10 mouse cellular contexts compared by ENCODE assay signal in genomic region chr9:107669480-107669945, GRCm38 (mm10). TPM values are rescaled to one million over a fixed set of nuclear protein-coding genes. Genes with fewer than 3 reads are reported as not detected.
DNase-seq lines count a peak whose midpoint lies in the region; ATAC-seq and TF ChIP-seq lines count a peak whose summit lies in the region.
"Had no signal": no experiment of that assay in that cellular context is flagged by ENCODE, and none has a peak within 500 bp of the region (broad histone marks: within the 10 kb centered on the region; RNA-seq: fewer than 3 reads in every experiment).

Gene Slc38a3 (minus strand): TSS chr9:107669530.

- H3K36me3 ChIP-seq in midbrain, embryonic 11.5 days (ENCODE audit: control insufficient read depth, insufficient read depth, low read length) = no peaks in the 10 kb centered on the region
- H3K36me3 ChIP-seq: G1E had no signal

- no peak within 1 kb of the TSS for H3K4me3 ChIP-seq in layer of hippocampus, adult 2 months
- no peak within 1 kb of the TSS for H3K4me3 ChIP-seq in midbrain, embryonic 11.5 days (ENCODE audit: low read depth, low read length)

- peaks cover 9% of the 10 kb centered on the region; the same call in 1 of the 2 replicates for H3K27me3 ChIP-seq in midbrain, embryonic 11.5 days (ENCODE audit: control insufficient read depth, insufficient read depth, low read length)

- no peak for TF ChIP-seq CTCF in layer of hippocampus, adult 2 months (conservative IDR thresholded peaks at IDR 0.05)

- H3K27ac ChIP-seq in layer of hippocampus, adult 2 months = no peak within 1 kb of the TSS
- no peak within 1 kb of the TSS for H3K27ac ChIP-seq in midbrain, embryonic 11.5 days (ENCODE audit: low read depth, low read length)

- ATAC-seq in midbrain, embryonic 11.5 days (ENCODE audit: low FRiP score) = no peak
- no peak for ATAC-seq in CD4-positive, CD25-positive, alpha-beta regulatory T cell, adult 4 months

- no peak within 1 kb of the TSS for H3K9ac ChIP-seq in midbrain, embryonic 11.5 days (ENCODE audit: low read length)

- H3K4me1 ChIP-seq in midbrain, embryonic 11.5 days (ENCODE audit: control insufficient read depth, insufficient read depth, low read length) = peaks cover 22% of the 10 kb centered on the region

- no peaks in the 10 kb centered on the region for H3K9me3 ChIP-seq in midbrain, embryonic 11.5 days (ENCODE audit: control insufficient read depth, low read length)
- H3K9me3 ChIP-seq: G1E had no signal

- 86% methylated on average over 9 of the region's 9 CpGs for WGBS in midbrain, embryonic 11.5 days

- no peak within 1 kb of the TSS for H3K4me2 ChIP-seq in midbrain, embryonic 11.5 days

- DNase-seq in layer of hippocampus, adult 2 months (ENCODE audit: low spot score in 2 of 2) = no peak
- DNase-seq in layer of hippocampus, adult 9-11 months = no peak
- no peak for DNase-seq in gastrocnemius, postnatal 10 days
- DNase-seq in kidney, adult 8-10 months = peak; percentile 33 to 45
- DNase-seq in midbrain, embryonic 11.5 days (ENCODE audit: low spot score, missing footprints) = no peak
- no peak for DNase-seq in thymus, postnatal 25 days
- DNase-seq in spleen, postnatal 36 days (ENCODE audit: low spot score in 2 of 2) = no peak

RNA-seq across cellular contexts. Expression of gene Slc38a3, which starts in this region (rescaled TPM):
- total RNA-seq in layer of hippocampus, adult 2 months (2021) = 10 to 100 TPM; 55.7 to 65.0 TPM
- 10 to 100 TPM; 17.6 to 20.4 TPM for total RNA-seq in gastrocnemius, postnatal 10 days (2021)
- 11.2 and 11.7 TPM in 2 replicates for polyA plus RNA-seq in midbrain, embryonic 11.5 days (2014; fragmentation: Nextera tagmentation; extraction: Ambion mirVana)
- polyA plus RNA-seq in CD4-positive, CD25-positive, alpha-beta regulatory T cell, adult 4 months (2017; shearing (Covaris generic)) = not detected
- total RNA-seq: common myeloid progenitor, adult 5-6 weeks had no signal
- polyA plus RNA-seq: G1E had no signal

Comparison
In these comparisons a context has a peak if more than half of its experiments do, and no peak if none do; other contexts are left out.
1. RNA of gene Slc38a3 (polyA plus RNA-seq): 11.2 to 11.7 TPM in midbrain, embryonic 11.5 days; not detected in CD4-positive, CD25-positive, alpha-beta regulatory T cell, adult 4 months; every median in the first group is over 10 times any median in the second.
2. DNase-seq: peak in kidney, adult 8-10 months (2 of 2); none in layer of hippocampus, adult 2 months (0 of 2), layer of hippocampus, adult 9-11 months (single experiment), gastrocnemius, postnatal 10 days (single experiment), midbrain, embryonic 11.5 days (single experiment), thymus, postnatal 25 days (single experiment) and spleen, postnatal 36 days (0 of 2).